Mouse (Mus musculus): Measurements from ENCODE around the gene Klhl40.

DNA sequence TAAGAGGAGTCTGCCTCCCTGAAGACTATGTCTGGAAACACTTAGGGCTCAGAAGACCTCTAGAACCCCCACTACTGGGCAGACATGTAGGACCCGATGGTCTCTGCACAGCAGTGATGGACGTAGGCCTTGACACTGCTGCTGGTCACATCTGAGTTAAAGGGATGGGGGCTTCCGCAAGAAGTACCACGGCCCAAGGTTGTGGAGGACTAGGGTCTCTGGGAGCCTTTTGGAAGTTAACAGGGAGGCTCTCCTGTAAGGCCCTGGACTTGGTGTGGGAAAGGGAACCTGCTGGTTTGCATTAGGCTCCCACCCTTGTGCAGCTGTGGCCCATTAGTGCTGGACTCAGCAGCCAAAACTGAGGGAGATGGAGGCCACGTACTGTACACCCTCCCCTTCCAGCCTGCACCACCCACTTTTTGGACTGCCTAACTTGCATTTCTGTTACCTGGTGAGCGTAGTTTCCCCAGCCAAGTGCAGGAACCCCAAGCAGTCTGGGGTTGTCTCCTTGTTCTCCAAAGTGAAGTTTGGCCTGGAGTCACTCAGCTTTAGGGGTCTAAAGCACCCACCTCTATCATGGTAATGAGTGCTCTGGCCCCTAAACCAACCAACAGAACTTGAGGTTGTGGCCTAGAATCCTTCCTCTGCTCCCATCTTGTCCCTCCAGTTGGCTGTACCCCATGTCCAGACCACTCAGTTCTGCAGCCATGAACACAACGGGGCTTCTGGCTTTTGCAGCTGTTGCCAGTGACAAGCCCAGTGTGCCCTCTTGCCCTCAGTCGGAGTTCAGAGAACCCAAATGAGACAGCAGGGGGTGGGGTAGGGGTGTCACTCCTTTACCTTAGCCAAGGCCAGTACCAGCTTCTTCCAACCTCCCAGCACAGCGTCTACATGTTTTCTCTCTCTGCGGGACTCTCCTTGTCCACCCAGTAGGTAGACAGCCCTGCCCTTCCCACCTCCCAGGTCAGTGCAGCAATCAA is 19.3 kb upstream of the Klhl40 start:
- TF ChIP-seq CTCF (conservative IDR thresholded peaks at IDR 0.05 in 1 of 2, IDR thresholded peaks at IDR 0.05 in 1 of 2; ENCODE audit: low read depth in 2 of 2, low read length in 2 of 2) (no peak), E2F4 (IDR thresholded peaks at IDR 0.05; ENCODE audit: insufficient replicate concordance, low read depth, low read length) (no peak)
